Mouse (Mus musculus): Measurements from ENCODE around the gene Ackr4. TPM values are rescaled to one million over a fixed set of nuclear protein-coding genes. Genes with fewer than 3 reads are reported as not detected.

Gene Ackr4
- total and polyA plus RNA-seq, 3 experiments, result 0.10 to 0.27 TPM; not detected in 1

DNA sequence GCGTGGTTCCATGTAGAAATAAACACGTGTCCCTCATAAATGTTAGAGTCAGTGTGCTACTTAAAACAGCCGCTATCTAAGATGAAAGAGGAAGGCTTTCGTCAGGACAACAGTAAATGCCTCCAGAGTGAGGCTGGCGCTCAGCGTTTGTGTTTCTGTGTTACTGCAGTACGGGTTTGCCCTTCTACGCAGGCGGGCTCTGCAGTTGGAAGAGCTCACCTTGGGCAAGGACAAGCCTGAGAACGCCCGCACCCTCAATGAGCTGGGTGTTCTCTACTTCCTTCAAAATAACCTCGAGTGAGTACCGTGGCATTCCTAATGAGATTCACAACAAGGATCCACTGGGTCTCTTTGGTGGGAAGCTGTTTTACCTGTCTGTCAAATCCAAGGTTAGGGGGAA, 88.5 kb downstream of the Ackr4 start:
- DNase-seq (ENCODE audit: low read depth, low spot score), result no peak
- Histone ChIP-seq H3K4me3 (ENCODE audit: control insufficient read depth in 1 of 2, insufficient read depth in 1 of 2, low read depth in 2 of 2, low read length in 2 of 2) (no peak overlapping the region), H3K9ac (ENCODE audit: control insufficient read depth, low read depth, low read length, poor library complexity, severe bottlenecking) (no peak overlapping the region), H3K27ac (ENCODE audit: control insufficient read depth, low read depth, low read length) (no peak overlapping the region), H3K27me3 (ENCODE audit: control insufficient read depth in 1 of 2, insufficient read depth in 2 of 2, low read length in 2 of 2) (no peaks in the 10 kb centered on the region), H3K79me2 (ENCODE audit: control insufficient read depth, insufficient read depth, low read length, poor library complexity) (no peaks in the 10 kb centered on the region), H3K4me1 (ENCODE audit: control insufficient read depth in 1 of 2, insufficient read depth in 2 of 2, low read length in 2 of 2) (no peaks in the 10 kb centered on the region), H3K36me3 (ENCODE audit: control insufficient read depth in 1 of 2, insufficient read depth in 2 of 2, low read length in 2 of 2) (no peaks in the 10 kb centered on the region), H3K9me3 (replicated peaks; ENCODE audit: insufficient read depth, low read length) (no peaks in the 10 kb centered on the region)
- no peak for TF ChIP-seq MYB (IDR thresholded peaks at IDR 0.05; ENCODE audit: low read depth, low read length)
- TF ChIP-seq EP300 (IDR thresholded peaks at IDR 0.05; ENCODE audit: low read depth in 1 of 2, low read length in 2 of 2), result no peak
- TF ChIP-seq SMC3 (IDR thresholded peaks at IDR 0.05; ENCODE audit: low read depth, low read length), result no peak
- no peak for TF ChIP-seq CHD2 (IDR thresholded peaks at IDR 0.05; ENCODE audit: low read length)
- no peak for TF ChIP-seq POLR2AphosphoS2 (IDR thresholded peaks at IDR 0.05; ENCODE audit: low read length)
- TF ChIP-seq ZC3H11A (IDR thresholded peaks at IDR 0.05; ENCODE audit: low read depth, low read length), result no peak
- no peak for TF ChIP-seq CHD1 (IDR thresholded peaks at IDR 0.05; ENCODE audit: low read depth, low read length)
- TF ChIP-seq NELFE (IDR thresholded peaks at IDR 0.05; ENCODE audit: low read depth, low read length), result no peak
- no peak for TF ChIP-seq RCOR1 (IDR thresholded peaks at IDR 0.05; ENCODE audit: low read depth, low read length)
- TF ChIP-seq POLR2AphosphoS5 (IDR thresholded peaks at IDR 0.05; ENCODE audit: borderline replicate concordance, low read depth, low read length), result no peak
- TF ChIP-seq E2F4 (IDR thresholded peaks at IDR 0.05; ENCODE audit: borderline replicate concordance, low read depth, low read length), result no peak

- no peak overlapping the region for H3K4me3 ChIP-seq (ENCODE audit: control insufficient read depth in 1 of 2, insufficient read depth in 1 of 2, low read depth in 2 of 2, low read length in 2 of 2)
- H3K4me1 ChIP-seq (ENCODE audit: control insufficient read depth in 1 of 2, insufficient read depth in 2 of 2, low read length in 2 of 2), result no peaks in the 10 kb centered on the region
- H3K36me3 ChIP-seq (ENCODE audit: control insufficient read depth in 1 of 2, insufficient read depth in 2 of 2, low read length in 2 of 2), result no peaks in the 10 kb centered on the region
- no peaks in the 10 kb centered on the region for H3K79me2 ChIP-seq (ENCODE audit: control insufficient read depth, insufficient read depth, low read length, poor library complexity)
- H3K27ac ChIP-seq (ENCODE audit: control insufficient read depth, low read depth, low read length), result no peak overlapping the region
- H3K9me3 ChIP-seq (replicated peaks; ENCODE audit: insufficient read depth, low read length), result no peaks in the 10 kb centered on the region
- TF ChIP-seq SMC3 (IDR thresholded peaks at IDR 0.05; ENCODE audit: low read depth, low read length) (peak; percentile 84), RAD21 (IDR thresholded peaks at IDR 0.05; ENCODE audit: low read depth, low read length) (peak; percentile 49), GABPA (IDR thresholded peaks at IDR 0.05; ENCODE audit: low read depth, low read length) (no peak), TAL1 (IDR thresholded peaks at IDR 0.05; ENCODE audit: low read length) (no peak), ZC3H11A (IDR thresholded peaks at IDR 0.05; ENCODE audit: low read depth, low read length) (peak; percentile 32), CTCF (IDR thresholded peaks at IDR 0.05 in 2 of 3, conservative IDR thresholded peaks at IDR 0.05 in 1 of 3; ENCODE audit: control insufficient read depth in 1 of 3, insufficient read depth in 1 of 3, low read depth in 2 of 3, low read length in 3 of 3, poor library complexity in 1 of 3, severe bottlenecking in 1 of 3) (peak; percentile 85 to 87 (median 87)), GATA1 (IDR thresholded peaks at IDR 0.05; ENCODE audit: low read depth, low read length) (no peak)
- H3K9ac ChIP-seq (ENCODE audit: control insufficient read depth, low read depth, low read length, poor library complexity, severe bottlenecking), result no peak overlapping the region
- peak; percentile 73 for DNase-seq (ENCODE audit: low read depth, low spot score)
- no peaks in the 10 kb centered on the region for H3K27me3 ChIP-seq (ENCODE audit: control insufficient read depth in 1 of 2, insufficient read depth in 2 of 2, low read length in 2 of 2)
These were observed 91.3 kb downstream of the Ackr4 start for GRCm38 (mm10) chr9:104035261-104036015.
